Mouse (Mus musculus): Measurements from ENCODE around the gene Hivep2.

Gene Hivep2

GRCm38 (mm10) chr10:14019198-14019597 lies 53.3 kb downstream of the Hivep2 start:
- no peak for DNase-seq (ENCODE audit: low read depth, low spot score)

GRCm38 (mm10) chr10:14020253-14020652 lies 54.4 kb downstream of the Hivep2 start:
- no peak for DNase-seq (ENCODE audit: low read depth, low spot score)

GRCm38 (mm10) chr10:14024971-14025370 lies 59.1 kb downstream of the Hivep2 start:
- no peak for DNase-seq (ENCODE audit: low read depth, low spot score)

GRCm38 (mm10) chr10:14027751-14028150 lies 61.9 kb downstream of the Hivep2 start:
- DNase-seq (ENCODE audit: low read depth, low spot score), result no peak

GRCm38 (mm10) chr10:14028956-14029355 lies 63.1 kb downstream of the Hivep2 start:
- DNase-seq (ENCODE audit: low read depth, low spot score), result no peak

- DNase-seq (ENCODE audit: low read depth, low spot score), result no peak
Measured at GRCm38 (mm10) chr10:14030458-14031035, 64.7 kb downstream of the Hivep2 start.

- no peak for DNase-seq (ENCODE audit: low read depth, low spot score)
Measured at GRCm38 (mm10) chr10:14032532-14032931, 66.7 kb downstream of the Hivep2 start.

GRCm38 (mm10) chr10:14034046-14034445 lies 68.2 kb downstream of the Hivep2 start:
- no peak for DNase-seq (ENCODE audit: low read depth, low spot score)

- DNase-seq (ENCODE audit: low read depth, low spot score), result no peak
Measured at GRCm38 (mm10) chr10:14034790-14035189, 68.9 kb downstream of the Hivep2 start.

GRCm38 (mm10) chr10:14035607-14036006 lies 69.7 kb downstream of the Hivep2 start:
- no peak for DNase-seq (ENCODE audit: low read depth, low spot score)

- no peak for DNase-seq (ENCODE audit: low read depth, low spot score)
Measured at GRCm38 (mm10) chr10:14036472-14036871, 70.6 kb downstream of the Hivep2 start.

- no peak for DNase-seq (ENCODE audit: low read depth, low spot score)
Measured at GRCm38 (mm10) chr10:14037977-14038489, 72.2 kb downstream of the Hivep2 start.

- no peak for DNase-seq (ENCODE audit: low read depth, low spot score)
Measured at GRCm38 (mm10) chr10:14040716-14041470, 75.0 kb downstream of the Hivep2 start.

- DNase-seq (ENCODE audit: low read depth, low spot score), result no peak
Measured at GRCm38 (mm10) chr10:14041606-14042005, 75.7 kb downstream of the Hivep2 start.

GRCm38 (mm10) chr10:14042539-14043348 lies 76.9 kb downstream of the Hivep2 start:
- no peak for DNase-seq (ENCODE audit: low read depth, low spot score)

- no peak for DNase-seq (ENCODE audit: low read depth, low spot score)
Measured at GRCm38 (mm10) chr10:14043349-14043710, 77.5 kb downstream of the Hivep2 start.

GRCm38 (mm10) chr10:14044046-14044782 lies 78.3 kb downstream of the Hivep2 start:
- no peak for DNase-seq (ENCODE audit: low read depth, low spot score)

- no peak for DNase-seq (ENCODE audit: low read depth, low spot score)
Measured at GRCm38 (mm10) chr10:14044783-14045392, 79.0 kb downstream of the Hivep2 start.

- no peak for DNase-seq (ENCODE audit: low read depth, low spot score)
Measured at GRCm38 (mm10) chr10:14045745-14046144, 79.9 kb downstream of the Hivep2 start.

GRCm38 (mm10) chr10:14046171-14046651 lies 80.3 kb downstream of the Hivep2 start:
- no peak for DNase-seq (ENCODE audit: low read depth, low spot score)

GRCm38 (mm10) chr10:14046935-14047334 lies 81.1 kb downstream of the Hivep2 start:
- peak; percentile 51 for DNase-seq (ENCODE audit: low read depth, low spot score)

Data from 3T3-L1 (cell line).